ENCODE assay signal across 17 mouse cellular contexts in genomic region chr15:89064891-89065290, GRCm38 (mm10).
A peak's percentile ranks its signal among the peaks of the same experiment; 100 is the strongest.
DNase-seq lines count a peak whose midpoint lies in the region; ATAC-seq lines count a peak whose summit lies in the region.
"Had no signal": no experiment of that assay in that cellular context is flagged by ENCODE, and none has a peak within 500 bp of the region (broad histone marks: within the 10 kb centered on the region; RNA-seq: fewer than 3 reads in every experiment).

No protein-coding gene starts in this region.

- ATAC-seq in cerebellum, adult (ENCODE audit: insufficient number of reproducible peaks, low FRiP score, low TSS enrichment) = no peak
- ATAC-seq: forebrain, postnatal 0 days; inflammation-experienced regulatory T-cells, adult 6 months had no signal

- peak; percentile 26 for DNase-seq in cerebellum, adult 11 months
- DNase-seq in ovary, postnatal 36 days (ENCODE audit: low spot score) = peak; percentile 0
- no peak for DNase-seq in ovary, adult 18-20 months (ENCODE audit: low spot score)
- peak; percentile 65 for DNase-seq in cerebellum, adult 11-12 months
- peak; percentile 62 for DNase-seq in cerebellum, adult 9-11 months
- DNase-seq in lung, postnatal 10 days = no peak
- DNase-seq: adrenal gland, postnatal 14 days; forebrain, postnatal 0 days; heart, postnatal 14 days; kidney, adult 11 months; kidney, postnatal 36 days; lung, adult 2 months; lung, postnatal 14 days; thymus, adult 18-20 months; thymus, postnatal 25 days had no signal

Comparison
In these comparisons a context has a peak if more than half of its experiments do, and no peak if none do; other contexts are left out.
1. DNase-seq: peak in cerebellum, adult 11 months (single experiment), ovary, postnatal 36 days (single experiment), cerebellum, adult 11-12 months (single experiment) and cerebellum, adult 9-11 months (single experiment); none in ovary, adult 18-20 months (single experiment) and lung, postnatal 10 days (single experiment).